Mouse (Mus musculus) lung, postnatal 36 days (tissue): ENCODE data around the gene Fgf23.

Experiments
- DNase-seq: peaks from one replicate; pipeline ENCODE4 v3.0.0; 2022; ENCODE audit warnings: mixed read lengths

Fgf23 gene

GRCm38 (mm10) chr6:127114753-127115456 is 42.2 kb downstream of the Fgf23 start:
- no peak for DNase-seq

GRCm38 (mm10) chr6:127122221-127122806 is 49.6 kb downstream of the Fgf23 start:
- no peak for DNase-seq

DNA sequence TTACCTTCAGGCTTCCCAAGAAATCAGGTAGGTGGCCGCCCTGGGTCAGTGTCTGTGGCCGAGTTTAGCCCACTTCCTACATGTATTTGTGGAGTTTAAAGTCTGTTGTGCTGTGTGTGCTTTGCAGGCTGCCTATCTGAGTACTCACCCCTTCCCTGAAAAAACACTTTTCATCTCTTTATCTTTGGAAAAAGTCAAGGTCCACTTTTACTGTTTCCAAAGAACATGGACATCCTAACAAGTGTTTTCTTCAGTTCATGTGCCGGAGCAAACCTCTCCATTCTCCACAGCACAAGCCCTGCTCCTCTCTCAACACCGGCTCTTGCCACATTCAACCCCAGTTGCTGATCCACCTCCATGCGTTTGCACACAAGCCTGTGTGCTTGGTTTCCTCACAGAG is 50.3 kb downstream of the Fgf23 start:
- DNase-seq = no peak

- no peak for DNase-seq
Measured at GRCm38 (mm10) chr6:127123506-127123905, 50.8 kb downstream of the Fgf23 start.

GRCm38 (mm10) chr6:127129659-127130058 is 57.0 kb downstream of the Fgf23 start:
- DNase-seq = no peak

- no peak for DNase-seq
Measured at GRCm38 (mm10) chr6:127130377-127130776, 57.7 kb downstream of the Fgf23 start.
